Mouse (Mus musculus): Measurements from ENCODE around the gene Smpdl3b. TPM values are rescaled to one million over a fixed set of nuclear protein-coding genes. Genes with fewer than 3 reads are reported as not detected.
"Not testable (repeated sequence)": the region's sequence is repeated elsewhere in the genome, so short reads cannot be mapped to it uniquely, and the experiment has no call there.

The Smpdl3b gene
- 2.3 and 2.9 TPM in 2 replicates for polyA plus RNA-seq (2016; fragmentation: Nextera tagmentation; extraction: Ambion mirVana)

DNA sequence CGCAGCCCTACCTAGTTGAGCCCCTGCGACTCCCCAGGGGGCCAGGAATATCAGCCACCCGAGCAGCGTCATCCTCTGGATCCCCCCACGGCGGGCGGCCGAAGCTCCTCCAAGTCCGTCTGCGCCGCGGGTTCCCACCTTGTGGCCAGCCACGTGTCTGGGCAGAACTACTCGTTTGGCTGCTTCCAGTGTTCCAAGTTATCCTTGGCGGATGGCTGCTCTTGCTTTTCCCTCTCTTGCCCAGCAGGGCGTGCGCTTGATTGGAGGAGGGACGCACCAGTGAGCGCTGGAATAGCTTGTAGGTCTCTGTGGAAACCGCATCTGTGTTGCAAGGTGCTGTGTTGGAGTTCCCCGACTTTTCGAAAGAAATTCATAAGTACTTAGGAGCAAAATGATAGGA is at the start of gene Smpdl3b:
Gene Smpdl3b, minus strand, starts transcription at position 279 of the 400 bp plus-strand sequence.
- Histone ChIP-seq H3K4me3 (peak within 1 kb of the TSS; percentile 56), H3K36me3 (no peaks in the 10 kb centered on the region), H3K27me3 (ENCODE audit: low read depth, poor library complexity, severe bottlenecking) (peaks cover 38% of the 10 kb centered on the region), H3K9me3 (replicated peaks) (no peaks in the 10 kb centered on the region), H3K4me1 (peaks cover 23% of the 10 kb centered on the region), H3K27ac (replicated peaks) (peak within 1 kb of the TSS; percentile 78)
- peak; percentile 79 for DNase-seq (ENCODE audit: low spot score)
- WGBS = 2% methylated on average over 22 of the region's 22 CpGs

DNA sequence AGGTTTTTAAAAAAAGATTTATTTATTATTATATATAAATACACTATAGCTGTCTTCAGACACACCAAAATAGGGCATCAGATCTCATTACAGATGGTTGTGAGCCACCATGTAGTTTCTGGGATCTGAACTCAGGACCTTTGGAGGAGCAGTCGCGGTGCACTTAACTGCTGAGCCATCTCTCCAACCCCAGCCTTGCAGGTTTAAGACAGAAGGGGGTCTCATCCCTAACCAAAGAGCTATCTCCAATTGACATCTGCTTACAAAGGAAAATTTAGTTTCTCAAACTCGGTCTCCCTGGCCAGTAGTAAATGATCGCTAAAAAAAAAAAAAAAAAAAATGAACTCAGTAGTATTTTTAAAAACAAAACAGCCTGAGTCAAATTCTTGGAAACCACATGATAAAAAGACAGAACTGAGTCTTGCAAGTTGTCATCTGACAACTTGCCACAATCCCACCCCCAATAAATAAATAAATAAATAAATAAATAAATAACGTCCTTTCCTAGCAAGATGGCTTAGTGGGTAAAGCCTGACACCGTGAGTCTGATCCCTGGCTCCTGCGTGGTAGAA is 49.7 kb upstream of the Smpdl3b start:
- WGBS = 92% methylated on average over 7 of the region's 7 CpGs
- Histone ChIP-seq H3K36me3 (no peaks in the 10 kb centered on the region), H3K4me1 (no peaks in the 10 kb centered on the region), H3K27ac (replicated peaks) (no peak overlapping the region), H3K9me3 (replicated peaks) (peaks cover 14% of the 10 kb centered on the region), H3K4me3 (no peak overlapping the region), H3K27me3 (ENCODE audit: low read depth, poor library complexity, severe bottlenecking) (no peaks in the 10 kb centered on the region)
- no peak for DNase-seq (ENCODE audit: low spot score)

DNA sequence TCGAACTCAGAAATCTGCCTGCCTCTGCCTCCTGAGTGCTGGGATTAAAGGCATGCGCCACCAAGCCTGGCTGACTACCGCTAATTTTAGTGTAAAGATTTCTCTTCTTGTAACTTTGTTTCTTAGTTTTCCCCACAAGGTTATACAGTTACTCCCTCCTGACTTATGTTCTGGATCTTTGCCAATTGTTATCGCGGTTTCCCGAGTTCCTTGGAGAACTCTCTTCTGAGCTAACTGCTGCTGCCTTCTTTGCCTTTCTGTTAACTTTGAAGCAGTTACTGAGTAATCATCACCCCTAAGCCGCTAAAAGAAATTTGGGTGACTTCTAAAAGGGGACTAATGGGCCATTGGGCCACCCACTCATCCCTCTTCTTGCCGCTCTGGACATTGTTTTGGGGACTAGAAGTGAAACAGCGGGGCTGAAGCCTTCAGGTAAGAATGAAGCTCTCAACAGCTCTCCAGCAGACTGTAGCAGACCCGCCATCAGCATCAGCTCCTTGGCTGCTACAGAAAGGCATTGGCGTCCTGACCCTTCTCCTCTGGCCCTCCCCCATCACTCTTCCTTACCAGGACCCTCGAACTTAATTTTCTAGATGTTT is 48.6 kb upstream of the Smpdl3b start:
- Histone ChIP-seq H3K9me3 (replicated peaks) (peaks cover 6% of the 10 kb centered on the region), H3K27ac (replicated peaks) (no peak overlapping the region), H3K4me1 (no peaks in the 10 kb centered on the region), H3K27me3 (ENCODE audit: low read depth, poor library complexity, severe bottlenecking) (no peaks in the 10 kb centered on the region), H3K4me3 (no peak overlapping the region), H3K36me3 (no peaks in the 10 kb centered on the region)
- DNase-seq (ENCODE audit: low spot score) = no peak
- 91% methylated on average over 12 of the region's 12 CpGs for WGBS

DNA sequence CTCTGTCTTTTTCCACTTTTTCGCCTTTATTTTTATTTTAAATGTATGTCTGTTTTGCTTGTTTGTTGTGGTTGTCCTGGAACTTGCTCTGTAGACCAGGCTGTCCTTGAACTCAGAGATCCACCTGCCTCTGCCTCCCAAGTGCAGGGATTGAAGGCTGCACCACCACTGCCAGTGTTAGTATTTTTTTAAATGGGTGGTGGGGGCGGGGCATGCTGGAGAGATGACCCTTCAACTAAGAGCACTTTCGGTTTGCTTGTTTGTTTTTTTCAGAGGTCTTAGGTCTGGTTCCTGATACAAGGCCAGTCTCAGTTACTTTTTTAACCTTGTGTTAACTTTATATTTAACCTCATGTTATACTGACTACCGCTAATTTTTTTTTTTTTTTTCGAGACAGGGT is 48.1 kb upstream of the Smpdl3b start:
- no peak for DNase-seq (ENCODE audit: low spot score)
- Histone ChIP-seq H3K4me3 (no peak overlapping the region), H3K4me1 (no peaks in the 10 kb centered on the region), H3K36me3 (no peaks in the 10 kb centered on the region), H3K9me3 (replicated peaks) (0 out of 2 replicates have a peak, but pooled peaks cover under 1% of the 10 kb centered on the region), H3K27me3 (ENCODE audit: low read depth, poor library complexity, severe bottlenecking) (no peaks in the 10 kb centered on the region), H3K27ac (replicated peaks) (no peak overlapping the region)
- 85% methylated on average over 5 of the region's 5 CpGs for WGBS

DNA sequence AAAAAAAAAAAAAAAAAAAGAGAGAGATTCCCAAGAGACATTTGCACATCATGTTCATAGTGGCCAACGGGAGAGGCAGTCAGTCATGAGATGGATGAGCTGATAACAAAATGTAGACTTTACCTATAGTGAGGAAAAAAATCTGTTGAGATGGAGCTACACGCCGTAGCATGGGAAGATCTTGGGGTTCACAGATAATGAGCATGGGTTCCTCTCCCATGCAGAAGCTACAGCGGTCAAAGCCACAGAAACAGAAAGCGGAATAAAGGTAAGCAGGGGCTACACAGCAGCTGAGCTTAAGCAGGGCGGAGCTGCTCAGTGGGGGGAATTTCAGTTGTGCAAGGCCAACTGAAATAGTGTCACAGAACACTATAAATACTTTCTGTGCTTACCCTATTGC is 47.3 kb upstream of the Smpdl3b start:
- 93% methylated on average over 6 of the region's 6 CpGs for WGBS
- Histone ChIP-seq H3K27me3 (ENCODE audit: low read depth, poor library complexity, severe bottlenecking) (no peaks in the 10 kb centered on the region), H3K36me3 (no peaks in the 10 kb centered on the region), H3K9me3 (replicated peaks) (no peaks in the 10 kb centered on the region), H3K4me3 (no peak overlapping the region), H3K4me1 (no peaks in the 10 kb centered on the region), H3K27ac (replicated peaks) (no peak overlapping the region)
- no peak for DNase-seq (ENCODE audit: low spot score)

DNA sequence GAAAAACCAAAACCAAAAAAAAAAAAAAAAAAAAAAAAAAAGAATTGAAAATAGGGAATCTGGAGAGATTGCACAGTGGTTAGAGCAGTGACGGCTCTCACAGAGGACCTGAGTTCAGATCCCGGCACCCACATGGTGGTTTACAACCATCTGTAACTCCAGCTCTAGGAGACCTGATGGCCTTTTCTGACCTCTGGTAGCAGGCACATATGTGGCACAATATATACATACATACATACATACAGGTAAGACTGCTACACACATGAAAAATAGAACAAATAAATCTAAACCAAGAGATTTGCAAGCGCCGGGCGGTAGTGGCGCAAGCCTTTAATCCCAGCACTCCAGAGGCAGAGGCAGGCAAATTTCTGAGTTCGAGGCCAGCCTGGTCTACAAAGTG is 46.8 kb upstream of the Smpdl3b start:
- no peak for DNase-seq (ENCODE audit: low spot score)
- WGBS = 97% methylated on average over 7 of the region's 7 CpGs

DNA sequence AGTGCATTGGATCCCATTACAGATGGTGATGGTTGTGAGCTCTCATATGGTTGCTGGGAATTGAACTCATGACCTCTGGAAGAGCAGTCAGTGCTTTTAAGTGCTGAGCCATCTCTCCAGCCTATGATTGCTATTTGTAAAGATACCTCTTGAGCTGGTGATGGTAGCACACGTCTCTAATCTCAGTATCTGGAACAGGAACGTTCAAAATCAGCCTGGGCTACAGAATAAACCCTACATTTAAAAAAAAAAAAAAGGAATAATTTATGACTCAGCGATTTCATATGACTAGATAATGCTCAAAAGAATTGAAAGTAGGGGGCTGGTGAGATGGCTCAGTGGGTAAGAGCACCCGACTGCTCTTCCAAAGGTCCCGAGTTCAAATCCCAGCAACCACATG is 46.2 kb upstream of the Smpdl3b start:
- no peak overlapping the region for H3K4me3 ChIP-seq
- no peaks in the 10 kb centered on the region for H3K27me3 ChIP-seq (ENCODE audit: low read depth, poor library complexity, severe bottlenecking)
- H3K27ac ChIP-seq (replicated peaks) = no peak overlapping the region
- H3K36me3 ChIP-seq = no peaks in the 10 kb centered on the region
- 91% methylated on average over 5 of the region's 5 CpGs for WGBS
- no peaks in the 10 kb centered on the region for H3K9me3 ChIP-seq (replicated peaks)
- no peak for DNase-seq (ENCODE audit: low spot score)
- H3K4me1 ChIP-seq = no peaks in the 10 kb centered on the region

More for the DNA sequence above, 46.8 kb upstream of the Smpdl3b start:
- Histone ChIP-seq H3K4me1 (no peaks in the 10 kb centered on the region), H3K27ac (replicated peaks) (no peak overlapping the region), H3K9me3 (replicated peaks) (no peaks in the 10 kb centered on the region), H3K36me3 (no peaks in the 10 kb centered on the region), H3K4me3 (no peak overlapping the region), H3K27me3 (ENCODE audit: low read depth, poor library complexity, severe bottlenecking) (no peaks in the 10 kb centered on the region)

DNA sequence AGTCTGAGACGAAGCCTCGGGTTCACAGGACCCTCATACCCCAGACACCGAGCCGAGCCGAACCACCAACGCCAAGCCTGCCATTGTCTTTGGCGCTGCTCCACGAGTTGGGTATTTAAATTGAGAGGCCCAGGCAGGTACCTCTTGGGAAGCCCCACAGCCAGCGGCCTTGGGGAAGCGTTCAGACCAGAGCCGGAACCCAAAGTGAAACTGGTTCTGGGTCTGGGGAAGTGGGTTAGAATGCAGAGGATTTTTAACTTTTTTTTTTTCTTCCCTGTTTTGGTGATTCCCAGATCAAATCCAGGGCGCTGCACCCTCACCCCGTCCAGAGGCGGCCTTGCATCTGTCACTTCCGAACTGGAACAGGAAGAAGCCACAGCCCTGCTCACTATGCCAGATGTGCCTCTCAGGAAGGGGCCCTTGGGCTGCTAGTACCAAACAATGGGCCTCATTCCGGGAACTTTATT is 45.2 kb upstream of the Smpdl3b start:
- no peak overlapping the region for H3K4me3 ChIP-seq
- H3K27ac ChIP-seq (replicated peaks) = no peak overlapping the region
- no peaks in the 10 kb centered on the region for H3K9me3 ChIP-seq (replicated peaks)
- H3K36me3 ChIP-seq = no peaks in the 10 kb centered on the region
- WGBS = 68% methylated on average over 16 of the region's 16 CpGs
- H3K27me3 ChIP-seq (ENCODE audit: low read depth, poor library complexity, severe bottlenecking) = 0 out of 2 replicates have a peak, but pooled peaks cover 3% of the 10 kb centered on the region
- no peaks in the 10 kb centered on the region for H3K4me1 ChIP-seq
- DNase-seq (ENCODE audit: low spot score) = no peak

DNA sequence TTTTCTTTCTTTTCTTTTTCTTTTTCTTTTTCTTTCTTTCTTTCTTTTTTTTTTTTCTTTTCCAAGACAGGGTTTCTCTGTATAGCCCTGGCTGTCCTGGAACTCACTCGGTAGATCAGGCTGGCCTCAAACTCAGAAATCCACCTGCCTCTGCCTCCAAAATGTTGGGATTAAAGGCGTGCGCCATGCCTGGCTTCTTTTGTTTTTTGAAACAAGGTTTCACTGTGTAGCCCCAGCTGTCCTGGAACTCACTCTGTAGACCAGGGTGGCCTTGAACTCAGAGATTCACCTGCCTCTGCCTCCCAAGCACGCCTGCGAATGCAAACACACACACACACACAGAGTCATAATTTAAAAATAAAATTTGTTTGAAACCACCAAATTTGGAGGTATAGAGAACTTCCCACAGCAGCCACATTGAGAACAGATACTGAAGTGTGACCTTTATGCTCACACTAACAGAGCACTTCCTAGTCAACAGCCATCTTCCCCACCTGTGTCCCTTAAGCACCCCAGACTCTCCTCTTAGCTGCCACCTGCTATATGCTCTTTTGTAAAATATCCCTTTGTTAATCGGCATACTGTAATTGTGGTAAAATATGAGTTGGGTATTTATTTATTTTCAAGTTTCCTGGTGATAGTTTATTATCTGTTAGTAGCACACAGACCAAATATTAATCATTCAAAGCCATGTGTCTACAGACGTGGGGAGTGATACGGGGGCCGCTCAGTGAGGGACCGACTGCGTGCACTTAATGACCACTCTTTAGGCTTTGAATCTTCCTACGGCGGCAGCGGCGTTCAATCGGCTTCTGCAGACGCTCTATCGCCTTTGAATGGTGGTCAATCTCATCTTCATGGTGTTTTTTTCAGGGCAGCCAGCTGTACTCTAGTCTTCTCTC is 44.4 kb upstream of the Smpdl3b start:
- no peaks in the 10 kb centered on the region for H3K36me3 ChIP-seq
- no peak overlapping the region for H3K4me3 ChIP-seq
- no peaks in the 10 kb centered on the region for H3K4me1 ChIP-seq
- H3K27ac ChIP-seq (replicated peaks) = no peak overlapping the region
- H3K27me3 ChIP-seq (ENCODE audit: low read depth, poor library complexity, severe bottlenecking) = peaks cover 6% of the 10 kb centered on the region
- H3K9me3 ChIP-seq (replicated peaks) = no peaks in the 10 kb centered on the region
- DNase-seq (ENCODE audit: low spot score) = no peak
- 88% methylated on average over 18 of the region's 18 CpGs for WGBS

DNA sequence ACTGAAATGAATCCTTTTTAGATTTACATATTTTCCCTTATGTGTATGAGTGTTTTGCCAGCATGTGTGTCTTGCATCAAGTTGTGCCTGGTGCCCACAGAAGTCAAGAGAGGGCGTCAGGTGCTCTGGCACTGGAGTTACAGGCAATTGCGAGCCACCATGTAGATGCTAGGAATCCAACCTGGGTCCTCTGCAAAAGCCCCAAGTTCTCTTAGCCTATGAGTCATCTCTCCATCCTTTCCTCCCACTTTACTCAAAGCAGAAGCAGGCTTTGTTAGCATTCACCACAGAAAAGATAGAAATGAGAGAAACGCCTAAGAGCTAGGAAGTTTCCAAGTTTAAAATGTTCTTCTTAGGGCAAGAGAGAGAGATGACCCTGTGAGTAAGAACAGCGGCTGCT is 42.8 kb upstream of the Smpdl3b start:
- Histone ChIP-seq H3K9me3 (replicated peaks) (no peaks in the 10 kb centered on the region), H3K27ac (replicated peaks) (no peak overlapping the region), H3K4me3 (no peak overlapping the region), H3K36me3 (no peaks in the 10 kb centered on the region), H3K27me3 (ENCODE audit: low read depth, poor library complexity, severe bottlenecking) (peaks cover 21% of the 10 kb centered on the region), H3K4me1 (peaks cover 15% of the 10 kb centered on the region)
- no peak for DNase-seq (ENCODE audit: low spot score)
- 91% methylated on average over 4 of the region's 4 CpGs for WGBS

DNA sequence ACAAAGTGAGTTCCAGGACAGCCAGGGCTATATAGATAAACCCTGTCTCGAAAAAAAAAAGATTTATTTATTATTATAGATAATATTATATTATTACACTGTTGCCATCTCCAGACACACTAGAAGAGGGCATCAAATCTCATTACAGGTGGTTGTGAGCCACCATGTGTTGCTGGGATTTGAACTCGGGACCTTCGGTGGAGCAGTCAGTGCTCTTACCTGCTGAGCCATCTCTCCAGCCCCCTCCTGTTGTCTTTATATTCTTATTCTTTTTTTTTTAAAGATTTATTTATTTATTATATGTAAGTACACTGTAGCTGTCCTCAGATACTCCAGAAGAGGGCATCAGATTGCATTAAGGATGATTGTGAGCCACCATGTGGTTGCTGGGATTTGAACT is 41.6 kb upstream of the Smpdl3b start:
- not testable (repeated sequence) for H3K9me3 ChIP-seq (replicated peaks); H3K4me3 ChIP-seq; DNase-seq (ENCODE audit: low spot score); H3K36me3 ChIP-seq; H3K27ac ChIP-seq (replicated peaks)
- peaks cover 29% of the 10 kb centered on the region for H3K27me3 ChIP-seq (ENCODE audit: low read depth, poor library complexity, severe bottlenecking)
- H3K4me1 ChIP-seq = peaks cover 15% of the 10 kb centered on the region
- 79% methylated on average over 3 of the region's 3 CpGs for WGBS

DNA sequence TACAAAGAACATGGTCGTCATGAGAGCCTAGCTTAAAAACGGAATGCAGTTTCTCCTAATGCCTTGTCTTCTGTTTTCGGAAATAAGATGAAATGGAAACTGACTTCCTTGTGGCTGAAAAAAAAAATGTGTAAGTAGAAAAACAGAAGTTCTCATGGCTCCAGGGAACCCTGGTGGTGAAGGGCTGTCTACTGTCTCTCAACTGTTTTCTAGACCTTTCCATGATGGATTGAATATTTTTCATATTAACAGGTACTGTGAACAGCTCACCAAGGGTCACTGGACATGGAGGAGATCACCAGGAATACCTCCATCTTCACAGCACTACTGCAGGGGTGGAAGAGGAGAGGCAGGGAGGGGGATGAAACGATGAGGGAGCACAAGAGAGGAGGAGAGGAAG is 41.0 kb upstream of the Smpdl3b start:
- Histone ChIP-seq H3K4me1 (peaks cover 15% of the 10 kb centered on the region), H3K27me3 (ENCODE audit: low read depth, poor library complexity, severe bottlenecking) (peaks cover 29% of the 10 kb centered on the region), H3K4me3 (no peak overlapping the region), H3K36me3 (no peaks in the 10 kb centered on the region), H3K27ac (replicated peaks) (no peak overlapping the region), H3K9me3 (replicated peaks) (no peaks in the 10 kb centered on the region)
- DNase-seq (ENCODE audit: low spot score) = no peak
- 81% methylated on average over 4 of the region's 4 CpGs for WGBS

DNA sequence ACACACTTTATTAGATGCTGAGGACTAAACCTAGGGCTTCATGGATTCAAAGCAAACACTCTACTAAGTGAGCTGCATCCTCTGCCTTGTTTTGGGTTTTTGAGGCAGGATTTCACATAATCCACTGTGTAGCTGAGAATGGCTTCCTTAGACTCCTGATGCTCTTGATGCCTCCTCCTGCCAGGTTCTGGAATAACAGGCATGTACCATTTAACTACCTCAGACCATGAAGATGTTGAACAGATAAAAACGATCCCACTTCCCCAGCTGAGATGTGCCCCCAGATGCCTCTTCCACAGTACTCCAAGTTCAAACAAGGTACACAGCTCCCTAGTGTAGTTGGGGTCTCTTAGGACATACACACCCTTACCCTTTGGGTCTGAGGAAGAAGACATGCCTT is 40.4 kb upstream of the Smpdl3b start:
- no peak overlapping the region for H3K4me3 ChIP-seq
- WGBS = 85% methylated on average over 1 of the region's 1 CpGs
- no peaks in the 10 kb centered on the region for H3K36me3 ChIP-seq
- peaks cover 29% of the 10 kb centered on the region for H3K27me3 ChIP-seq (ENCODE audit: low read depth, poor library complexity, severe bottlenecking)
- peaks cover 15% of the 10 kb centered on the region for H3K4me1 ChIP-seq
- no peak overlapping the region for H3K27ac ChIP-seq (replicated peaks)
- DNase-seq (ENCODE audit: low spot score) = no peak
- H3K9me3 ChIP-seq (replicated peaks) = no peaks in the 10 kb centered on the region

All from midbrain, embryonic 10.5 days (tissue).